Mouse (Mus musculus) limb, embryonic 10.5 days (tissue): ENCODE measurements around the gene Tbc1d16. TPM values are rescaled to one million over a fixed set of nuclear protein-coding genes. Genes with fewer than 3 reads are reported as not detected.
"Not testable (repeated sequence)": the region's sequence is repeated elsewhere in the genome, so short reads cannot be mapped to it uniquely, and the experiment has no call there.

Experiments used
- DNase-seq: peaks from one replicate; pipeline ENCODE4 v3.0.0-alpha.2; 2017; ENCODE audit warnings: low spot score
- H3K27ac ChIP-seq: fragments of 300-500 bp; sonication (generic); 2 replicates; pipeline ENCODE4 v1.5.1; 2016; ENCODE audit warnings: mild to moderate bottlenecking
- H3K27me3 ChIP-seq: fragments of 300-500 bp; sonication (generic); 2 replicates; pipeline ENCODE4 v1.6.1; 2016; ENCODE audit warnings: low read depth, mild to moderate bottlenecking; ENCODE audit not compliant: poor library complexity, severe bottlenecking
- H3K36me3 ChIP-seq: fragments of 300-500 bp; sonication (generic); 2 replicates; pipeline ENCODE4 v1.6.1; 2016; ENCODE audit warnings: mild to moderate bottlenecking, moderate library complexity
- H3K4me1 ChIP-seq: fragments of 300-500 bp; sonication (generic); 2 replicates; pipeline ENCODE4 v1.6.1; 2016
- H3K4me3 ChIP-seq: fragments of 300-500 bp; sonication (generic); 2 replicates; pipeline ENCODE4 v1.5.1; 2016; ENCODE audit warnings: mild to moderate bottlenecking, moderate library complexity
- H3K9me3 ChIP-seq: fragments of 300-500 bp; sonication (generic); replicated peaks from 2 replicates; pipeline ENCODE4 v1.6.1; 2016; ENCODE audit warnings: mild to moderate bottlenecking
- WGBS: fragments of 180-500 bp; shearing (Covaris S2); methylation state at CpG from one replicate; pipeline ENCODE4 v1.1.7; 2016; 5-methylcytosine and 5-hydroxymethylcytosine counted together
- polyA plus RNA-seq: library from polyadenylated mRNA; unstranded; fragments of >200 nt; fragmentation: Nextera tagmentation; extraction: Ambion mirVana; gene quantifications from 2 replicates; pipeline ENCODE4 v1.2.1, GENCODE M21; 2016

Gene Tbc1d16
- polyA plus RNA-seq: 19.6 and 20.2 TPM in 2 replicates

DNA sequence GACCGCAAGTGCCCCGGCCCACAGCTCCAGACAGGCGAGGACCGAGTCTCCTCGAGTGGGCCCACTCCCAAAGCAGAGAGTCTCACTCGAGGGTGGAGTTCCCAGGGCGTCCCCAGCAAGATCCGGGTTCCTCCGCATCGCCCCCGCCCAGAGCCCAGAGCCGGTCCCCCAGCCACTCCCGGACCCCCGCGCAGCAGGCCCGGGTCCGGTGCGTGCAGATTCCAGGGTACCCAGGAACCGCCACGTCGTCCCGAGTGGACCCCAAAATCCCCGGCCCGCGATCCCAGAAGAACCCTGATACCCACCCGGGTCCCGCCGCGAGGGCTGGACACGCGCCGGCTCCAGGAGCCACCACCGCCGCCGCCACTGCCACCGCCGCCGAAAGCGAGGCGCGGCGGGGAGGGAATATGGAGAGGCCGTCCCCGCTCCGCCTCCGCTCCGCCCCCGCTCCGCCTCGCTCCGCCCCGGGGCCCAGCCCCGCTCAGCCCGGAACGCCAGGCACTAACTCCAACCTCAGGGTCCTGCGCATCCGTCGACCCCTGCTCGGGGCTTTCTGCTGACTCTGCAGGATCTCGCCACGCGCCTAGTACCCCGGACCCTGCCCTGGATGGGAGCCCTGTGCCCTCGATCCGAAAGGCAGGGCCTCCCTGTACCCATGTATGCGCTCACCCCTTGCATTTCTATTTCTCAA lies at the start of gene Tbc1d16, which contains the start of gene Ccdc40:
Gene Tbc1d16, minus strand, starts transcription at position 409 of the 691 bp plus-strand sequence.
Gene Ccdc40, plus strand, starts transcription at position 482 of the 691 bp plus-strand sequence.
- H3K36me3 ChIP-seq: no peaks in the 10 kb centered on the region
- no peaks in the 10 kb centered on the region for H3K9me3 ChIP-seq
- peaks cover 50% of the 10 kb centered on the region for H3K4me1 ChIP-seq
- H3K27ac ChIP-seq: peak within 1 kb of the TSS; percentile 94
- DNase-seq: peak; percentile 89
- peak within 1 kb of the TSS; percentile 90 for H3K4me3 ChIP-seq
- no peaks in the 10 kb centered on the region for H3K27me3 ChIP-seq
- WGBS: under 1% methylated on average over 66 of the region's 66 CpGs

DNA sequence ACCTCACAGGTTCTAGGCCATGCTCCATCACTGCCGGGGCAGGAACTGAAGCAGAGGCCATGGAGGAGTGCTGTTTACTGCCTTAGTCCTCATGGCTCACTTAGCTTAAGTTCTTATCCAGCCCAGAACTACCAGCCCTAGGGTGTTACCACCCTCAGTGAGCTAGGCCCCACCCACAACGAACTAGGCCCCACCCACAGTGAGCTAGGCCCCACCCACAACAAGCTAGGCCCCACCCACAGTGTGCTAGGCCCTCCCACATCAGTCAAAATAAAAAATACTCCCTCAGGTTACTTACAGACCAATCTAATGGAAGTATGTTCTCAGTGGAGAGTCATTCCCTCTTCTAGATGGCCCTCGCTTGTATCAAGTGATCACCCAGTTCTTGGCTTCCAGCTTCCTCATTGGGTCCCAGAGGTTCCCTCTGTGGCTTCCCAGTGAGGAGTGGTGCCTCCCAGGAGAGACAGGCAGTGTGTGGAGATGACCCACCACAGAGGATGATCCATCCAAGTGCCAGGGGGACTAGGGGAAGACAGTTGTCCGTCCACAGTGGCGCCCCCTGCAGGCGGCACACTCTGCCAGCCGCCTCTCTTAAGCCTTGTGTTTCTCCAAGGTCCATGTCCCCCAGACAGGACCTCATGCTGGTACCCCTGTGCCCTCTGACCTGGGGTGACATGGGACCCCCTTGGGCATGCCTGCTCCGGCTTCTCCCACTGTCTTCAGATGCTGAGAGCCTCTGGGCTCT lies 45.1 kb upstream of the Tbc1d16 start:
- no peak for DNase-seq
- Histone ChIP-seq H3K9me3 (no peaks in the 10 kb centered on the region), H3K27me3 (no peaks in the 10 kb centered on the region), H3K4me1 (peaks cover 11% of the 10 kb centered on the region), H3K27ac (no peak overlapping the region), H3K4me3 (no peak overlapping the region), H3K36me3 (peaks cover 39% of the 10 kb centered on the region)
- 87% methylated on average over 8 of the region's 8 CpGs for WGBS

DNA sequence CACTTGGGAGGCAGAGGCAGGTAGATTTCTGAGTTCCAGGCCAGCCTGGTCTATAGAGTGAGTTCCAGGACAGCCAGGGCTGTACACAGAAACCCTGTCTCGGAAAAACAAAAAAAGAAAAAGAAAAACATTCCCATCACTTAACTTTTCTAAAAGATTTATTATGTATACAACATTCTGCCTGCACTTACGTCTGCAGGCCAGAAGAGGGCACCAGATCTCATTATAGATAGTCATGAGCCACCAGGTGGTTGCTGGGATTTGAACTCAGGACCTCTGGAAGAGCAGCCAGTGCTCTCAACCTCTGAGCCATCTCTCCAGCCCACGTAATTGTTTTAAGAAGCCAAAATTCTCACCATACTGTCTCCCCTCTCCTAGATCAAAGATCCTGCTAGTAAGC lies 44.2 kb upstream of the Tbc1d16 start:
- not testable (repeated sequence) for DNase-seq, H3K27me3 ChIP-seq, H3K4me3 ChIP-seq, H3K27ac ChIP-seq, H3K9me3 ChIP-seq
- 74% methylated on average over 3 of the region's 3 CpGs for WGBS
- Histone ChIP-seq H3K36me3 (peaks cover 36% of the 10 kb centered on the region), H3K4me1 (peaks cover 18% of the 10 kb centered on the region)

GRCm38 (mm10) chr11:119268557-119269195 lies 40.4 kb upstream of the Tbc1d16 start:
- Histone ChIP-seq H3K4me3 (peak overlapping the region; percentile 69), H3K27me3 (no peaks in the 10 kb centered on the region), H3K36me3 (peaks cover 14% of the 10 kb centered on the region), H3K27ac (0 out of 2 replicates have a peak overlapping the region, but pooled peaks have one; percentile 73), H3K9me3 (no peaks in the 10 kb centered on the region), H3K4me1 (peaks cover 23% of the 10 kb centered on the region)
- WGBS: 86% methylated on average over 16 of the region's 16 CpGs
- no peak for DNase-seq

- peak within 1 kb of the TSS; percentile 73 for H3K27ac ChIP-seq
- H3K4me3 ChIP-seq: peak within 1 kb of the TSS; percentile 69
- H3K27me3 ChIP-seq: no peaks in the 10 kb centered on the region
- peaks cover 23% of the 10 kb centered on the region for H3K4me1 ChIP-seq
- peak; percentile 99 for DNase-seq
- 5% methylated on average over 52 of the region's 52 CpGs for WGBS
- H3K36me3 ChIP-seq: peaks cover 7% of the 10 kb centered on the region
- no peaks in the 10 kb centered on the region for H3K9me3 ChIP-seq
Observed at GRCm38 (mm10) chr11:119267768-119268556, 39.7 kb upstream of the Tbc1d16 start, which contains the start of gene Gaa. Gene Gaa (plus strand): TSS chr11:119267887.

- Histone ChIP-seq H3K9me3 (no peaks in the 10 kb centered on the region), H3K27me3 (no peaks in the 10 kb centered on the region), H3K4me3 (peak overlapping the region; percentile 69), H3K4me1 (peaks cover 23% of the 10 kb centered on the region), H3K27ac (no peak overlapping the region), H3K36me3 (peaks cover 3% of the 10 kb centered on the region; the same call in 1 of the 2 replicates)
- no peak for DNase-seq
- WGBS: 68% methylated on average over 6 of the region's 6 CpGs
Observed at GRCm38 (mm10) chr11:119267241-119267674, 39.0 kb upstream of the Tbc1d16 start.

GRCm38 (mm10) chr11:119265811-119266210 lies 37.5 kb upstream of the Tbc1d16 start:
- no peak for DNase-seq
- WGBS: 78% methylated on average over 7 of the region's 7 CpGs
- H3K9me3 ChIP-seq: no peaks in the 10 kb centered on the region

DNA sequence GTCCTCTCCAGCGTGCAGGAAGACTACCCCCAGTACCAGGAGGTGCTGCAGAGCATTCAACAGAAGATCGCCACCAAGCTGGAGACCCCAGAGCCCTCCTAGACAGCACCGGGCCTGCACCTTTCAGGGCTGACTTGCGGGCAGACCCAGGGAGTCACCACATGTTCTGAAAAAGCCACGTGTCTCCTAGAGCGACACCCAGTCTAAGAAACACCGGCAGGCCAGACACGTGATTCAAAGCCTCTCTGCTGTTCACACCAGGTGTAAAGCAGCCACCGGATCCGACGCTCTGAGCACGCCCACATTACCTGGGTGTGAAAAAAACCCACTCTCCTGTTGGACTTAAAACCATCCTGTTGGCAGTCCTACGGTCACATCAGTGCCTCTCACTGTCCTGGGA lies 36.1 kb upstream of the Tbc1d16 start:
- no peaks in the 10 kb centered on the region for H3K9me3 ChIP-seq
- no peak overlapping the region for H3K4me3 ChIP-seq
- DNase-seq: no peak
- WGBS: 92% methylated on average over 13 of the region's 13 CpGs
- peaks cover 18% of the 10 kb centered on the region for H3K4me1 ChIP-seq
- no peaks in the 10 kb centered on the region for H3K27me3 ChIP-seq
- peaks cover 6% of the 10 kb centered on the region; the same call in 1 of the 2 replicates for H3K36me3 ChIP-seq
- no peak overlapping the region for H3K27ac ChIP-seq

More at GRCm38 (mm10) chr11:119265811-119266210, 37.5 kb upstream of the Tbc1d16 start:
- no peaks in the 10 kb centered on the region for H3K27me3 ChIP-seq
- H3K4me3 ChIP-seq: no peak overlapping the region
- H3K27ac ChIP-seq: no peak overlapping the region
- peaks cover 3% of the 10 kb centered on the region; the same call in 1 of the 2 replicates for H3K36me3 ChIP-seq
- H3K4me1 ChIP-seq: peaks cover 18% of the 10 kb centered on the region

- Histone ChIP-seq H3K27me3 (no peaks in the 10 kb centered on the region), H3K27ac (no peak overlapping the region), H3K4me1 (peaks cover 28% of the 10 kb centered on the region), H3K9me3 (no peaks in the 10 kb centered on the region), H3K36me3 (peaks cover 6% of the 10 kb centered on the region; the same call in 1 of the 2 replicates), H3K4me3 (no peak overlapping the region)
- WGBS: 90% methylated on average over 8 of the region's 8 CpGs
- no peak for DNase-seq
Observed at GRCm38 (mm10) chr11:119259977-119260376, 31.7 kb upstream of the Tbc1d16 start.

DNA sequence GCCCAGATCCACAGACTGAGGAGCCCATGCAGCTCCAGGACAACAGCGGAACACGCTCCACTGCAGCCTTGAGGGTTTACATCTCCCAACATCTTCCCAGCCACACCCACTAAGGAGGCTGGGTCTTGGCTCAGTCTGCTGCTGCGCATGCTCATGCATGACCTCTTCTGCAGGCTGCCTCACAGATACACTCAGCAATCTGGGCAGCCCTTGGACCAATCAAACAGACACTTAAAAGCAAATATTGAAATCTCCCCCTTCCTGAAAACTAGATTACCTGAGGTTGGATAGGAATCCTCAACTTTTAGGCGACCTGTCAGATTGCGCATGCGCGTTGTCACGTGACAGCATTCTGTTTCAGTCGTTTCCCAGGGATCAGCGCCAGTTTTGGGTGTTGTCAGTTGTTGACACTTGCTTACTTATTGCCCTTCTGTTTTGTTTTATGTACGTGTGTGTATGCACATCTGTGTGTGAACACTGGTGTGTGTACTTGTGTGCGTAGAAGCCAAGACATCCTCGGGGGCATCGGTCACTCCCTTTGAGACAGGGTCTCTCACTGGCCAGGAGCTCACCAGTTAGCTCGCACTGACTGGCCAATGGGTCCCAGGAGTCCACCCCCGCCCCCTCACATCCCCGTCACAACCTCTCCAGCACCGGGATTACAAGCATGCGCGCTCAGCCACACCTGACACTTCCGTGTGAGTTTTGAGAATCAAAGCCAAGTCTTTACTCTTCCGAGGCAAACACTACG lies 30.4 kb upstream of the Tbc1d16 start:
- Histone ChIP-seq H3K36me3 (peaks cover 6% of the 10 kb centered on the region; the same call in 1 of the 2 replicates), H3K4me1 (peaks cover 28% of the 10 kb centered on the region), H3K9me3 (no peaks in the 10 kb centered on the region), H3K4me3 (peak overlapping the region; percentile 37), H3K27me3 (no peaks in the 10 kb centered on the region), H3K27ac (peak overlapping the region; percentile 75)
- DNase-seq: peak; percentile 36
- 61% methylated on average over 23 of the region's 23 CpGs for WGBS

DNA sequence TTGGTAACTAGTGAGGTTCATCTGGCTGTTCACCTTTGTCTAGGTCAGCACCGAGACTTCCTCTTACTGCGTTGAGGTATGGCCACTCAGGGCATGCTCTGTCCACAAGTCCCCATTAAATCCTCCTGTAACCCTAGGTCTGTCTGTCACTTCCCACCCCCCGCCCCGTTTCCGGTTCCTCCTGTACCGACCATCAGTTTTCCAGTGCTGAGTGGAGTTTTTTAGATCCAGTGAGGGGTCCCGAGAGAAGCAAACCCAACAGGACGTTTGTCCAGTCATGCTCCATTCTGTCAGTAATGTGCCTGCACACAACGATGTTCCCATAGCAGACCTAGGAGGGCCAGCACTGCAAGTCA lies 29.9 kb upstream of the Tbc1d16 start:
- Histone ChIP-seq H3K27ac (peak overlapping the region; percentile 75), H3K36me3 (peaks cover 6% of the 10 kb centered on the region; the same call in 1 of the 2 replicates), H3K4me1 (peaks cover 34% of the 10 kb centered on the region), H3K9me3 (no peaks in the 10 kb centered on the region), H3K27me3 (no peaks in the 10 kb centered on the region), H3K4me3 (peak overlapping the region; percentile 37)
- no peak for DNase-seq
- 65% methylated on average over 9 of the region's 9 CpGs for WGBS
